Mouse (Mus musculus) left cerebral cortex, postnatal 25 days (tissue): Measurements from ENCODE around the gene Hs1bp3. TPM values are rescaled to one million over a fixed set of nuclear protein-coding genes. Genes with fewer than 3 reads are reported as not detected.

Source experiments
- DNase-seq, 2 experiments: peaks; one replicate each; pipeline ENCODE4 v3.0.0; 2022; ENCODE audit warnings: low spot score in 2 of 2, mixed read lengths in 1 of 2
- intact Hi-C: fragments of 180-260 bp; cut with DNase I; formaldehyde crosslinking; loops from one replicate; pipeline ENCODE4 v1.15.1; 2025
- total RNA-seq, 2 experiments: library from RNA; stranded (reverse); gene quantifications; 2 replicates each; pipeline ENCODE4 v1.2.3; 2021

Gene Hs1bp3
- 10 to 100 TPM; 14.3 to 15.6 TPM for total RNA-seq

DNA sequence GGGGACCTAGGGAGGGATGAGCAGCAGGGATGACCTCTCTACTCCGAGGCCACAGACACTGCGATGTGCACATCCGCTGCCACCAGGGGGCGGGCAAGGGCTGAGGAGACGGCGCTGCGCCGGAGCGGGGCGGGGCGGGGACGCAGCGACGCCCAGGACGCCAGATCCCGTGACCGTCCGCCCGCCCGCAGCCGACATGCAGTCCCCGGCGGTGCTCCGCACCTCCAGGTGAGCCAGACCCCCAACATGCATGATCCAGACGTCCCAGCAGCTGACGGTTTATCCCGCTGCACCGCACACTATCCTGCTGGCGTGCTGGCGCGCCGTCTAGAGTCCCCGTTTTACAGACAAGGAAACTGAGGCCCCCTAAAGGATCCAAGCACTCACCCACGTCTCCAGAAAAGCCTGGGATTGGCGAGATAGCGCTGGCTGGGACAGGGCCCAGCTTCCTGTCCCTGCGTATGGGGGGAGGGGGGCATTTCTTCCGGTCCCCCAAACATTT lies at the start of gene Hs1bp3:
TSS of gene Hs1bp3 (plus strand) at position 163 of the 502 bp plus-strand sequence.
- intact Hi-C loops: no loop called here
- DNase-seq: peak; percentile 82 to 89

DNA sequence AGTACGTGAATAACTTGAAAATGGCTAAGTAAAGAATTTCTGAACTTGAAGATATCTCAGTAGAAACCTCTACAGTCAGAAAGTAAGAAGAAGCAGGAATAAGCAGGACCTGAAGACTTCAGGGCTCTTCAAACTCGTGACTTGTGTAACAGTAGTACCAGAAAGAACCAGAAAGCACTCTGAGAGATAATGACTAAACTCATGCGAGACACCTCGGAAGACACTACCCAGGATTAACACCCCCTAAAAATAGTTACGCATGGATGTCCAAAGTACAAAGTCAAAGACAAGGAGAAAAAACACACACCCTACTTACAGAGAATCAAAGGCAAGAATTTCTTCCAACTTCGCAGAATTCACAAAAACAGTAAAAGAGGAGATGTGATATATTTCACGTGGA lies 46.9 kb upstream of the Hs1bp3 start:
- intact Hi-C loops: no loop called here
- no peak for DNase-seq

- DNase-seq: no peak
- intact Hi-C loops: no loop called here
These were observed 43.6 kb upstream of the Hs1bp3 start for GRCm38 (mm10) chr12:8269627-8270026.

DNA sequence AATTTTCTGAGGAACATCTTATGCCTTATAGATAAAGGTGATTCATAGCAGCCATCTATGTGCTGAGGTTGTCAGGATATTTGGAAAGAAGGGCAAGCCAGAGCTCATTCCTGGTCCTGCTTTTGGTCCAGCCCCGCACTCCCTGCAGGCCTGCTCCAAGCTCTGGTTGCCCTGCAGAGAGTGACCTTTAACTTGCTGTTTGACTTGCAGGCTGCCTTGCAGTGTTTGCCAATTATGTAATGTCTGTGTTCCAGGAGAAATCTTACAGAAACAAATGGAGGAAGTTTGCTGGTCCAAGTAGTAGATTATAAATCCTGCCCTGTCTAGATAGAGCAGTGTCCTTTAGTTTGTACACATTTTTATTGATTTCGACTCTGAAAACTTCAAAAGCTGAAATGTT lies 41.8 kb upstream of the Hs1bp3 start:
- intact Hi-C loops: no loop called here
- DNase-seq: no peak

GRCm38 (mm10) chr12:8273471-8274171 lies 39.6 kb upstream of the Hs1bp3 start:
- DNase-seq: no peak

DNA sequence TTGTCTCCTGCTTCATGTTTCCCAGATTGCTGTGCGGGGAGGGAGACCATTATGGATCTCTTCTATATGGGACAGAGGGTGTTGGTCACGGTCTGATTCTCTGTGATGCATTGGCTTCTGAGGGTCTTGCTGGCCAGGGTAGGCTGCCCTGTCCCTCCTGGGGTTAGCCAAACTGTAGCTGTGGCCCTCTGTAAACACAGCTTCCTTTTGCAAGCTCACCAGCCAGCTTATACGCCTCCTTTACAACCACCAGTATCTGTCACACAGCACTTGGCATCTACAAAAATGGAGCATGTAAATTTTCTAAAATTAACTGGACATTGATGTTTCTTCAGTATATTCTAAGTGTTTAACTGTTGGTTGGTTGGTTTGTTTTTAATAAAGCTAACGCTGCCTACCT lies 37.8 kb upstream of the Hs1bp3 start:
- intact Hi-C loops: no loop called here

More at GRCm38 (mm10) chr12:8273471-8274171, 39.6 kb upstream of the Hs1bp3 start:
- intact Hi-C loops: no loop called here

GRCm38 (mm10) chr12:8281225-8282017 lies 31.8 kb upstream of the Hs1bp3 start:
- intact Hi-C loops: no loop called here

More for the DNA sequence above, 37.8 kb upstream of the Hs1bp3 start:
- no peak for DNase-seq

DNA sequence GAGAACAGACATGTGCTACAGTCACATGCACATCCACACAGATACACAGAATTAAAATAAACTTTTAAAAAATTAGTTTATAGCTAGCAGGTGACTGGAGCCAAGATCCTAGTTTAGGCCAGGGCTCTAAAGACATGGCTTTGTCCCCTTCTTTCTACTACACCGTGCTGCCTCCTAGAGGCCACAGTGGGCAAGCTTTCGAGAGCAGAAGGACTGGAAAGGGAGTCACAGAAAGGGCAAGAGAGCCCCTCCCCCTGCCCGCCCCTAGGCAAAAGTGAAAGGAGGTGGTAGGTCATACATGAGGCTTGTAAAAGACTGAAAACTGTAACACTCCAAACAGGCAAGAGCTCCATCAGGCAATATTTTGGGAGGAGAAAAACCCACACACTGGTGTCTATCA lies 25.3 kb upstream of the Hs1bp3 start:
- DNase-seq: no peak
- intact Hi-C loops: no loop called here

More at GRCm38 (mm10) chr12:8281225-8282017, 31.8 kb upstream of the Hs1bp3 start:
- DNase-seq: no peak

- DNase-seq: no peak
- intact Hi-C loops: no loop called here
These were observed 24.1 kb upstream of the Hs1bp3 start for GRCm38 (mm10) chr12:8289099-8289498.

DNA sequence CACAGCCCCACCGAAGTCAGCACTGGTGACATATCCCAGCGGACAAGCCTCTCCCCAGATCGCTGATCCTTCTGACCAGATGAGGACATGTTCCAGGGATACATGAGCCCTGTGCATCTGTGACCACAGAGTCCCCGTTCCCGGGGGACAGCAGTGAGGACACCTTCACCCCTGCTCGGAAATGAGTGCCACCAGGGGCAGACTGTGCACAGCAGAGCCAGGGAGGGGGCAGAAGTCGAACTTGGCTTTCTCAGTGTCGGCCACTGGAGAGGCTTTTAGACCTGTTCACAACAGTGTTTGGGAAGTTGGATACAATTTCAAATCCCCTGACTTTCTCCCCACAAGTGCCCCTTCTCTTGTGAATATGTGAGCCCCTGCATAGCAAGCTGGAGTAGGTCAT lies 23.7 kb upstream of the Hs1bp3 start:
- no peak for DNase-seq
- intact Hi-C loops: no loop called here

GRCm38 (mm10) chr12:8291157-8291853 lies 21.9 kb upstream of the Hs1bp3 start:
- intact Hi-C loops: no loop called here
- DNase-seq: peak in 1 of 2 experiments; percentile 28

DNA sequence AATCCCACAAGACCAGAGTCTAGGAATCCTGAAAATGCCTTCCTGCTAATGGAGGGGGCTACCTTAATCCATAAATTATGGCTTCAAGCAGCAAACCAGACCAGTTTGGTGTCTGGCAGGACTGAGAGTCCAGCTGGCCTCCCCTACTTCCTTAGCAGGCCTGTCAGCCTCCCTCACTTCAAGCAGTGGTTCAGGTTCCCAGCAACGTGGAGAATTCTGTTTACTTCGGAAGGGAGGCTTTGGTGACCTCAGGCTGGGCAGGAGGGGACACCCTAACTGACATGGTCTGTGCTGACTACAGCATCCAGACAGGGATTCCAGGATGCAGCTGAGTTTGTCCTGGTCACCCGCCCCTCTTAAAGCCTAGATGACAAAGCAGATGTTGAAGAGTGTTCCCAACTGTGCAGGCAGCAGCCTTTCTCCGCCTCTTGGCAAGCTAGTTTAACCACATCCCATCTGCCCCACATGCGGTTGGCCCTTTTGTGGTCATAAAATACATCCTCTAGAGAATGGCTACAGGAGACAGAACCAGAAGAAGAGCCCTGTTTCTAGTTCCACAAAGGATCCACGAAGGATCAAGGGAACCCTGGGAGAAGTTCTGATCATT lies 17.8 kb upstream of the Hs1bp3 start:
- intact Hi-C loops: no loop called here
- DNase-seq: no peak

- no peak for DNase-seq
These were observed 17.1 kb upstream of the Hs1bp3 start for GRCm38 (mm10) chr12:8296154-8296553.

GRCm38 (mm10) chr12:8297586-8298214 lies 15.5 kb upstream of the Hs1bp3 start:
- DNase-seq: no peak
- intact Hi-C loops: no loop called here

More at GRCm38 (mm10) chr12:8296154-8296553, 17.1 kb upstream of the Hs1bp3 start:
- intact Hi-C loops: no loop called here

- DNase-seq: no peak
- intact Hi-C loops: no loop called here
These were observed 14.7 kb upstream of the Hs1bp3 start for GRCm38 (mm10) chr12:8298361-8299142.

DNA sequence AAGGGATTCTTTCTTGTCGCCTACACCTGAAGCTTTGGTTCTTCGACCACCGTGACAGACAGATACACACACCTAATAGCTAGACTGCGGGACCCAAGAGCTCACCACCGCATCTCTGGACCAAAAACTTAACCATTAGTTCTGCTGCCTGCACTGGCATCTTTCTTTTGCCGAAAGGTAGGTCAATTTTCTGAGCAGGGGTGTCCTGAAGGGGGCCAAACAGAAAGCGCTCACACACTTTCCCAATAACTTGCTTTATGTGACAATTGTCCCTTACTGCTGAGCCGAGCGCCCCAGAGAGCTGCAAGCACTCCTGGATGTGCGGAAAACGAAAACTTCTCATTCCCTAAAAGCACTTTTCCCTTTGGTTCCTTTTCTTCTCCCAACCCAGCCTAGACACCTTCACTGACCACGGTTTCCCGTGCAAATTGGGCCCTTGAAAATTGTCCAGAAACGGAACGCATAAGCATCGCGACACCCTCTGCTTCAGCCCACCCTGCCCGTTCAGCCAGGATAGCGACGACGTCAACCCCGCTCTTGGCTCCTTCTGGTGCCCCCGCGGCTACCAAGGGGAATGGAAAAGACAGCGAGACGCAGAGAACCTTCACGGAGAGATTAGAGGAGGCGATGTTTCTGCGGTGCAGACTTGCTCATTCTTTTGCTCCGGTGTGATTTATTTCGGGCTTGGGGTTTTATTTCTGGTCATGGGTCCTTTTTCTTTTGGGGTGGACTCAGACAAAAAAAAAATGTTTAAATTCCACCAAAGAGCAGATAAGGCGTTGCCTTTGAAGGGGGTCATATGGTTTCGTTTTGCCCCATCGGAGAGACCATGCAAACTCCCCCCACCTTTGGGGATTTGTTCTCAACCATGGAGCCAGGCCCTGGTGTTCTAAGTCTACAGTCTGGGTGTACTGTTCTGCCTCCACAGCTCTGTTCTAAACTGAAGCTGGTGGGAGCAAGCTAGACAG lies 13.8 kb upstream of the Hs1bp3 start:
- DNase-seq: no peak
- intact Hi-C loops: no loop called here

- DNase-seq: no peak
- intact Hi-C loops: no loop called here
These were observed 13.1 kb upstream of the Hs1bp3 start for GRCm38 (mm10) chr12:8300111-8300480.
